Mouse (Mus musculus) neural tube, embryonic 11.5 days (tissue): ENCODE results near the gene Id3. TPM values are rescaled to one million over a fixed set of nuclear protein-coding genes. Genes with fewer than 3 reads are reported as not detected.

Experiments used
- ATAC-seq: fragments of 200-750 bp; cut with Nextera tagmentation; 2 replicates; pipeline ENCODE4 v1.8.0; 2017; ENCODE audit warnings: moderate number of reproducible peaks, mild to moderate bottlenecking, moderate TSS enrichment, moderate library complexity; ENCODE audit not compliant: insufficient read depth, low FRiP score, low TSS enrichment
- DNase-seq: peaks from one replicate; pipeline ENCODE4 v3.0.0-alpha.2; 2015; ENCODE audit warnings: low spot score
- H3K27ac ChIP-seq: fragments of 300-500 bp; sonication (generic); 2 replicates; pipeline ENCODE4 v1.5.1; 2014; ENCODE audit warnings: low read depth, mild to moderate bottlenecking, low read length
- H3K27me3 ChIP-seq: fragments of 300-500 bp; sonication (generic); 2 replicates; pipeline ENCODE4 v1.6.1; 2014; ENCODE audit warnings: mild to moderate bottlenecking, low read length, mixed read lengths; ENCODE audit not compliant: control insufficient read depth, insufficient read depth
- H3K36me3 ChIP-seq: fragments of 300-500 bp; sonication (generic); 2 replicates; pipeline ENCODE4 v1.6.1; 2014; ENCODE audit warnings: mild to moderate bottlenecking, low read length, moderate library complexity, mixed read lengths; ENCODE audit not compliant: control insufficient read depth, insufficient read depth
- H3K4me1 ChIP-seq: fragments of 300-500 bp; sonication (generic); 2 replicates; pipeline ENCODE4 v1.6.1; 2014; ENCODE audit warnings: low read length, mixed read lengths; ENCODE audit not compliant: control insufficient read depth, insufficient read depth
- H3K4me2 ChIP-seq: fragments of 300-500 bp; sonication (generic); 2 replicates; pipeline ENCODE4 v1.6.1; 2014; ENCODE audit warnings: low read depth, mild to moderate bottlenecking, moderate library complexity
- H3K4me3 ChIP-seq: fragments of 300-500 bp; sonication (generic); 2 replicates; pipeline ENCODE4 v1.5.1; 2014; ENCODE audit warnings: low read depth, low read length
- H3K9ac ChIP-seq: fragments of 300-500 bp; sonication (generic); 2 replicates; pipeline ENCODE4 v1.6.1; 2014; ENCODE audit warnings: mild to moderate bottlenecking, low read length
- H3K9me3 ChIP-seq: fragments of 300-500 bp; sonication (generic); 2 replicates; pipeline ENCODE4 v1.6.1; 2016; ENCODE audit warnings: low read length; ENCODE audit not compliant: control insufficient read depth
- WGBS: fragments of 180-500 bp; shearing (Covaris S2); extraction: QIAGEN DNeasy Blood & Tissue Kit; methylation state at CpG from one replicate; pipeline ENCODE4 v1.1.7; 2014; 5-methylcytosine and 5-hydroxymethylcytosine counted together
- polyA plus RNA-seq: library from polyadenylated mRNA; unstranded; fragments of >200 nt; fragmentation: Nextera tagmentation; extraction: Ambion mirVana; gene quantifications from 2 replicates; pipeline ENCODE4 v1.2.1, GENCODE M21; 2014

The Id3 gene
- polyA plus RNA-seq, 1 experiment from 2014 or later: 440 TPM

GRCm38 (mm10) chr4:136170401-136170800 is 27.1 kb downstream of the Id3 start:
- Histone ChIP-seq H3K27ac (no peak overlapping the region), H3K4me3 (no peak overlapping the region), H3K4me1 (peaks cover 8% of the 10 kb centered on the region), H3K9ac (no peak overlapping the region), H3K4me2 (no peak overlapping the region), H3K36me3 (no peaks in the 10 kb centered on the region), H3K9me3 (no peaks in the 10 kb centered on the region), H3K27me3 (no peaks in the 10 kb centered on the region)
- no peak for ATAC-seq
- no peak for DNase-seq
- WGBS: 78% methylated on average over 4 of the region's 4 CpGs

- Histone ChIP-seq H3K9ac (peak overlapping the region; percentile 53), H3K4me1 (peaks cover 15% of the 10 kb centered on the region), H3K36me3 (no peaks in the 10 kb centered on the region), H3K4me2 (peak overlapping the region; percentile 100), H3K9me3 (no peaks in the 10 kb centered on the region), H3K4me3 (peak overlapping the region; percentile 81), H3K27me3 (no peaks in the 10 kb centered on the region), H3K27ac (no peak overlapping the region)
- DNase-seq (peak; percentile 28), ATAC-seq (peak; percentile 13)
- 21% methylated on average over 12 of the region's 12 CpGs for WGBS
Observed at GRCm38 (mm10) chr4:136171455-136171854, 28.2 kb downstream of the Id3 start.

GRCm38 (mm10) chr4:136172011-136172541 is 28.8 kb downstream of the Id3 start, which contains the start of gene E2f2:
Gene E2f2, plus strand, starts transcription at chr4:136172394.
- H3K9ac ChIP-seq: peak within 1 kb of the TSS; percentile 81
- no peaks in the 10 kb centered on the region for H3K9me3 ChIP-seq
- no peaks in the 10 kb centered on the region for H3K27me3 ChIP-seq
- H3K4me1 ChIP-seq: peaks cover 19% of the 10 kb centered on the region
- peak; percentile 83 for DNase-seq
- no peak for ATAC-seq
- WGBS: under 1% methylated on average over 35 of the region's 35 CpGs
- no peaks in the 10 kb centered on the region for H3K36me3 ChIP-seq
- peak within 1 kb of the TSS; percentile 81 for H3K4me3 ChIP-seq
- peak within 1 kb of the TSS; percentile 60; the same call in 1 of the 2 replicates for H3K27ac ChIP-seq
- H3K4me2 ChIP-seq: peak within 1 kb of the TSS; percentile 100

- Histone ChIP-seq H3K4me1 (peaks cover 20% of the 10 kb centered on the region), H3K27ac (peak overlapping the region; percentile 60; the same call in 1 of the 2 replicates), H3K4me2 (peak overlapping the region; percentile 100), H3K4me3 (peak overlapping the region; percentile 81), H3K9ac (peak overlapping the region; percentile 81), H3K9me3 (no peaks in the 10 kb centered on the region), H3K36me3 (no peaks in the 10 kb centered on the region; the same call in 1 of the 2 replicates), H3K27me3 (no peaks in the 10 kb centered on the region)
- WGBS: under 1% methylated on average over 55 of the region's 67 CpGs
- DNase-seq: peak; percentile 67
- peak; percentile 44; the same call in 1 of the 2 replicates for ATAC-seq
Observed at GRCm38 (mm10) chr4:136172542-136173209, 29.4 kb downstream of the Id3 start.

- H3K36me3 ChIP-seq: no peaks in the 10 kb centered on the region; the same call in 1 of the 2 replicates
- no peak overlapping the region for H3K27ac ChIP-seq
- peak overlapping the region; percentile 81 for H3K9ac ChIP-seq
- peak overlapping the region; percentile 100 for H3K4me2 ChIP-seq
- peak overlapping the region; percentile 81 for H3K4me3 ChIP-seq
- 1% methylated on average over 14 of the region's 14 CpGs for WGBS
- ATAC-seq (no peak), DNase-seq (no peak)
- H3K27me3 ChIP-seq: no peaks in the 10 kb centered on the region
- H3K4me1 ChIP-seq: peaks cover 20% of the 10 kb centered on the region
- no peaks in the 10 kb centered on the region for H3K9me3 ChIP-seq
Observed at GRCm38 (mm10) chr4:136173210-136173715, 30.0 kb downstream of the Id3 start.

- H3K27ac ChIP-seq: no peak overlapping the region
- peaks cover 20% of the 10 kb centered on the region for H3K4me1 ChIP-seq
- no peaks in the 10 kb centered on the region; the same call in 1 of the 2 replicates for H3K36me3 ChIP-seq
- H3K4me2 ChIP-seq: peak overlapping the region; percentile 100
- 66% methylated on average over 13 of the region's 13 CpGs for WGBS
- H3K9ac ChIP-seq: no peak overlapping the region; the same call in 1 of the 2 replicates
- no peaks in the 10 kb centered on the region for H3K9me3 ChIP-seq
- H3K4me3 ChIP-seq: peak overlapping the region; percentile 81; the same call in 1 of the 2 replicates
- ATAC-seq: no peak
- no peak for DNase-seq
- H3K27me3 ChIP-seq: no peaks in the 10 kb centered on the region
Observed at GRCm38 (mm10) chr4:136174216-136175193, 31.2 kb downstream of the Id3 start.

- 79% methylated on average over 10 of the region's 10 CpGs for WGBS
- Histone ChIP-seq H3K27ac (no peak overlapping the region), H3K4me3 (no peak overlapping the region), H3K4me1 (peaks cover 23% of the 10 kb centered on the region), H3K9me3 (no peaks in the 10 kb centered on the region), H3K36me3 (no peaks in the 10 kb centered on the region; the same call in 1 of the 2 replicates), H3K27me3 (no peaks in the 10 kb centered on the region), H3K4me2 (no peak overlapping the region; the same call in 1 of the 2 replicates), H3K9ac (no peak overlapping the region)
- ATAC-seq (no peak), DNase-seq (no peak)
Observed at GRCm38 (mm10) chr4:136176022-136176552, 32.8 kb downstream of the Id3 start.

GRCm38 (mm10) chr4:136177244-136177611 is 33.9 kb downstream of the Id3 start:
- H3K9me3 ChIP-seq: no peaks in the 10 kb centered on the region
- H3K36me3 ChIP-seq: no peaks in the 10 kb centered on the region; the same call in 1 of the 2 replicates
- peaks cover 23% of the 10 kb centered on the region for H3K4me1 ChIP-seq
- H3K4me3 ChIP-seq: no peak overlapping the region
- peak overlapping the region; percentile 27; the same call in 1 of the 2 replicates for H3K27ac ChIP-seq
- no peak for ATAC-seq
- H3K9ac ChIP-seq: peak overlapping the region; percentile 6; the same call in 1 of the 2 replicates
- no peak for DNase-seq
- H3K27me3 ChIP-seq: no peaks in the 10 kb centered on the region
- H3K4me2 ChIP-seq: peak overlapping the region; percentile 4; the same call in 1 of the 2 replicates
- WGBS: 42% methylated on average over 8 of the region's 8 CpGs
